Mouse (Mus musculus) liver, adult 2 months (tissue): ENCODE data around the gene Man1b1. TPM values are rescaled to one million over a fixed set of nuclear protein-coding genes. Genes with fewer than 3 reads are reported as not detected.
A peak's percentile ranks its signal among the peaks of the same experiment; 100 is the strongest.

Source experiments
- DNase-seq: peaks from one replicate; pipeline ENCODE4 v3.0.0-alpha.2; 2011; ENCODE audit warnings: low read depth, low spot score; ENCODE audit errors: extremely low read depth
- H3K27ac ChIP-seq: fragments of 200-500 bp; replicated peaks from 2 replicates; pipeline ENCODE4 v1.5.1; 2012; ENCODE audit warnings: low read depth, mild to moderate bottlenecking, control low read depth, inconsistent platforms, low read length; ENCODE audit not compliant: insufficient read depth
- H3K27me3 ChIP-seq: fragments of 200-500 bp; 2 replicates; pipeline ENCODE4 v1.6.1; 2012; ENCODE audit warnings: mild to moderate bottlenecking, moderate library complexity, low read length, inconsistent platforms; ENCODE audit not compliant: control insufficient read depth, insufficient read depth
- H3K36me3 ChIP-seq: fragments of 200-500 bp; 2 replicates; pipeline ENCODE4 v1.6.1; 2012; ENCODE audit warnings: low read length, inconsistent platforms; ENCODE audit not compliant: control insufficient read depth, insufficient read depth
- H3K4me1 ChIP-seq: fragments of 200-500 bp; 2 replicates; pipeline ENCODE4 v1.6.1; 2011; ENCODE audit warnings: low read length; ENCODE audit not compliant: control insufficient read depth, insufficient read depth
- H3K4me3 ChIP-seq: fragments of 200-500 bp; 2 replicates; pipeline ENCODE4 v1.5.1; 2011; ENCODE audit warnings: low read depth, mild to moderate bottlenecking, control low read depth, low read length, moderate library complexity; ENCODE audit not compliant: insufficient read depth
- H3K79me2 ChIP-seq: fragments of 200-500 bp; 2 replicates; pipeline ENCODE4 v1.6.1; 2012; ENCODE audit warnings: inconsistent platforms, mild to moderate bottlenecking, low read length, moderate library complexity; ENCODE audit not compliant: control insufficient read depth, insufficient read depth
- H3K9ac ChIP-seq: fragments of 200-500 bp; 2 replicates; pipeline ENCODE4 v1.6.1; 2012; ENCODE audit warnings: low read depth, mild to moderate bottlenecking, control low read depth, inconsistent platforms, low read length
- CTCF ChIP-seq: fragments of 200-500 bp; IDR thresholded peaks from 2 replicates; pipeline ENCODE4 v1.5.1; 2011; ENCODE audit warnings: low read depth, low read length, control low read depth
- POLR2A ChIP-seq: fragments of 200-500 bp; IDR thresholded peaks from 2 replicates; pipeline ENCODE4 v1.6.1; 2011; ENCODE audit warnings: low read length, control low read depth; ENCODE audit not compliant: insufficient read depth; ENCODE audit errors: extremely low read depth
- WGBS: fragments of 180-500 bp; shearing (Covaris S2); methylation state at CpG from one replicate; pipeline ENCODE4 v1.1.7; 2018; 5-methylcytosine and 5-hydroxymethylcytosine counted together
- polyA plus RNA-seq: library from polyadenylated mRNA; depleted of rRNA; stranded (reverse); fragments of >200 nt; gene quantifications from 2 replicates; pipeline ENCODE4 v1.2.3, GENCODE M21; 2012
- total RNA-seq: library from RNA; depleted of rRNA; stranded (reverse); fragments of >200 nt; gene quantifications from 2 replicates; pipeline ENCODE4 v1.2.3, GENCODE M21; 2014

The Man1b1 gene
- total and polyA plus RNA-seq, 2 experiments: 8.1 to 17.3 TPM

GRCm38 (mm10) chr2:25288734-25289345 lies 43.3 kb upstream of the Man1b1 start:
- no peak for DNase-seq
- WGBS: 90% methylated on average over 7 of the region's 7 CpGs
- Histone ChIP-seq H3K27me3 (peaks cover 9% of the 10 kb centered on the region; the same call in 1 of the 2 replicates), H3K4me1 (peaks cover 3% of the 10 kb centered on the region; the same call in 1 of the 2 replicates), H3K9ac (no peak overlapping the region), H3K36me3 (peaks cover 2% of the 10 kb centered on the region; the same call in 1 of the 2 replicates), H3K4me3 (no peak overlapping the region), H3K27ac (no peak overlapping the region), H3K79me2 (no peaks in the 10 kb centered on the region)
- TF ChIP-seq CTCF (no peak), POLR2A (no peak)

DNA sequence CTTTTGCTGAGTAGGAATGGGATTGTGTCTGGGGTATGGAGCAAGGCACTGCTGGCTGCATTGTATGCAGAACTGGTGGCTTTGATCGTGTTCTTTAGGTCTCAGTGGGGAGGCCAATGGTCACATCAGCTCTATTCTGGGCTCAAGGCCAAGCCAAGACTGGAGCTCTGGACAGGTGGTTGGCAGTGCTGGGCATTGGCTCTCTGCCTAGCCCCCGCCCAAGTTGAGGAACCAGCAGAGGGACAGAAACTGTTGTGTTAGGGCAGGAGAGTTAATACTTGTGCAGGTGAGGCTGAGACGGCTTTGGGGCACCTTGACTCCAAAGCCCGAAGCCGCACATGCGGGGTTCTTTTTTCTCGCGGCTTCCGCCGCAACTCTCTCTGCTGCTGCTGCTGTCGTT lies 42.5 kb upstream of the Man1b1 start, which contains the start of gene Lrrc26:
Gene Lrrc26, plus strand, starts transcription at position 265 of the 400 bp plus-strand sequence.
- TF ChIP-seq POLR2A (no peak), CTCF (no peak)
- Histone ChIP-seq H3K79me2 (no peaks in the 10 kb centered on the region), H3K27ac (no peak within 1 kb of the TSS), H3K27me3 (peaks cover 9% of the 10 kb centered on the region; the same call in 1 of the 2 replicates), H3K4me1 (peaks cover 3% of the 10 kb centered on the region; the same call in 1 of the 2 replicates), H3K36me3 (no peaks in the 10 kb centered on the region; the same call in 1 of the 2 replicates), H3K9ac (no peak within 1 kb of the TSS), H3K4me3 (peak within 1 kb of the TSS; percentile 39; the same call in 1 of the 2 replicates)
- WGBS: 5% methylated on average over 11 of the region's 11 CpGs
- peak; percentile 21 for DNase-seq

- no peak for TF ChIP-seq CTCF
- no peak for TF ChIP-seq POLR2A
- H3K27ac ChIP-seq: no peak overlapping the region
- no peak overlapping the region for H3K9ac ChIP-seq
- H3K4me1 ChIP-seq: peaks cover 3% of the 10 kb centered on the region; the same call in 1 of the 2 replicates
- DNase-seq: peak; percentile 23
- no peaks in the 10 kb centered on the region for H3K79me2 ChIP-seq
- H3K4me3 ChIP-seq: peak overlapping the region; percentile 39; the same call in 1 of the 2 replicates
- H3K36me3 ChIP-seq: no peaks in the 10 kb centered on the region; the same call in 1 of the 2 replicates
- H3K27me3 ChIP-seq: peaks cover 9% of the 10 kb centered on the region; the same call in 1 of the 2 replicates
- 2% methylated on average over 54 of the region's 54 CpGs for WGBS
Measured at GRCm38 (mm10) chr2:25290101-25290815, 41.9 kb upstream of the Man1b1 start.

GRCm38 (mm10) chr2:25290816-25291130 lies 41.4 kb upstream of the Man1b1 start:
- no peak for DNase-seq
- Histone ChIP-seq H3K79me2 (no peaks in the 10 kb centered on the region), H3K27me3 (peaks cover 9% of the 10 kb centered on the region; the same call in 1 of the 2 replicates), H3K9ac (no peak overlapping the region), H3K36me3 (no peaks in the 10 kb centered on the region), H3K4me3 (no peak overlapping the region), H3K27ac (no peak overlapping the region), H3K4me1 (peaks cover 3% of the 10 kb centered on the region; the same call in 1 of the 2 replicates)
- no peak for TF ChIP-seq CTCF
- no peak for TF ChIP-seq POLR2A
- 2% methylated on average over 18 of the region's 18 CpGs for WGBS

DNA sequence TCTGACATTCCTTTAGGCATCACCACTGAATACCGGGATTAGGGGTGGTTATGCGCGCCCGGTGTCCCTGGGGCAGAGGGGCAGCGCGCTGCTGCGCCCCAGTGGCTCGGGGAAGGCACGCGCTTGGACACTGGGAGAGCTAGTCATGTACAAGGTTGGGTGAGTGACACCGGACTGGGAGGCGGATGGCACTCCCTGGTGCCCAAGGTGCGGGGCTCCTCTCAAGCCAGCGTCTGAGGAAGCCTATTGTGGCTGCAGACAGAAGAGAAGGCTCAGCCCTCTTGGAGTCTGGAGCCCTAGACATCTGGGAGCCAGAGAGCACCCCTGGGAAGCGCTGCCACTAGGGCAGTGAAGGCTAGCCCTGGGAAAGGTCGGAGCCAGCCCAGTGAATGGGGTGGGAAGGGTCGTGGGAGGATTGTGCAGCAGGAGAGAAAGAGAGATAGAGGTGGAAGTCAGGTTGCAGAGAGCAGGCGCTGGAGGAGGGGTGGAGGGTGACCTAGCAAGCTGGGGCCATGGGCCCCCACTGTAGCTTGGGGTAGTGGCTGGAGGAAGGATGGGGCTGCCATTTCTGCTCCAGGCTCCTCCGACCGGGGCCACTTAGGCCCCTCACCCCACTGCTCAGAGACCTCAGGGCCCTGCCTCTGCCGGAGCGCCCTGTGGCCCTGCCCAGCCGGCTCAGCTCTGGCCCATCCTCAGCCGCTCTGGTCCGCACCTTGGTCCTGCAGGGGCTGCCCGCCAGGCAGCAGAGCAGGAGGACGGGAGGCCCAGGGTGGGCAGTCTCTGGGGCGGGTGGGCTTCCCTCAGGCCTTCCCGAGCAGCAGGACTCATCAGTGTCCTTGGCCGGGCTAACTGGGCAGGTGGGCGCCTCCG lies 40.7 kb upstream of the Man1b1 start:
- Histone ChIP-seq H3K27ac (no peak overlapping the region), H3K27me3 (peaks cover 9% of the 10 kb centered on the region; the same call in 1 of the 2 replicates), H3K4me3 (no peak overlapping the region; the same call in 1 of the 2 replicates), H3K79me2 (no peaks in the 10 kb centered on the region), H3K36me3 (no peaks in the 10 kb centered on the region), H3K4me1 (peaks cover 3% of the 10 kb centered on the region; the same call in 1 of the 2 replicates), H3K9ac (no peak overlapping the region)
- WGBS: 13% methylated on average over 32 of the region's 32 CpGs
- DNase-seq: no peak
- no peak for TF ChIP-seq POLR2A
- no peak for TF ChIP-seq CTCF
